18 mouse cellular contexts compared by ENCODE assay signal in genomic region chr16:44516498-44516897, GRCm38 (mm10). TPM values are rescaled to one million over a fixed set of nuclear protein-coding genes. Genes with fewer than 3 reads are reported as not detected.
A peak's percentile ranks its signal among the peaks of the same experiment; 100 is the strongest.
DNase-seq lines count a peak whose midpoint lies in the region; ATAC-seq and TF ChIP-seq lines count a peak whose summit lies in the region.
"Had no signal": no experiment of that assay in that cellular context is flagged by ENCODE, and none has a peak within 500 bp of the region (broad histone marks: within the 10 kb centered on the region; RNA-seq: fewer than 3 reads in every experiment).

No protein-coding gene starts in this region.

- no peak overlapping the region for H3K4me2 ChIP-seq in hindbrain, embryonic 15.5 days
- H3K4me2 ChIP-seq in forebrain, embryonic 15.5 days (replicated peaks), result no peak overlapping the region
- H3K4me2 ChIP-seq: heart, embryonic 12.5 days; limb, embryonic 12.5 days had no signal

- H3K27ac ChIP-seq in hindbrain, embryonic 15.5 days (replicated peaks), result 0 out of 2 replicates have a peak overlapping the region, but pooled peaks have one; percentile 30
- H3K27ac ChIP-seq in hindbrain, embryonic 10.5 days, result no peak overlapping the region
- H3K27ac ChIP-seq in forebrain, embryonic 15.5 days (replicated peaks), result 0 out of 2 replicates have a peak overlapping the region, but pooled peaks have one; percentile 75
- no peak overlapping the region for H3K27ac ChIP-seq in left cerebral cortex, adult 2 months
- H3K27ac ChIP-seq: limb, embryonic 12.5 days; liver, embryonic 14.5 days had no signal

- H3K27me3 ChIP-seq in hindbrain, embryonic 15.5 days, result no peaks in the 10 kb centered on the region
- no peaks in the 10 kb centered on the region for H3K27me3 ChIP-seq in hindbrain, embryonic 10.5 days (ENCODE audit: insufficient read depth, poor library complexity, severe bottlenecking)
- no peaks in the 10 kb centered on the region for H3K27me3 ChIP-seq in E14TG2a.4 (ENCODE audit: insufficient read depth, low read length)
- no peaks in the 10 kb centered on the region for H3K27me3 ChIP-seq in forebrain, embryonic 15.5 days
- H3K27me3 ChIP-seq: heart, embryonic 12.5 days; limb, embryonic 12.5 days had no signal

- no peaks in the 10 kb centered on the region; the same call in 1 of the 2 replicates for H3K4me1 ChIP-seq in hindbrain, embryonic 15.5 days (replicated peaks)
- peaks cover 4% of the 10 kb centered on the region; the same call in 1 of the 2 replicates for H3K4me1 ChIP-seq in hindbrain, embryonic 10.5 days (replicated peaks)
- H3K4me1 ChIP-seq in E14TG2a.4 (replicated peaks; ENCODE audit: low read depth, low read length), result peaks cover 45% of the 10 kb centered on the region
- peaks cover 19% of the 10 kb centered on the region for H3K4me1 ChIP-seq in forebrain, embryonic 15.5 days
- H3K4me1 ChIP-seq: heart, embryonic 12.5 days had no signal

- H3K4me3 ChIP-seq in hindbrain, embryonic 15.5 days, result no peak overlapping the region
- no peak overlapping the region for H3K4me3 ChIP-seq in hindbrain, embryonic 10.5 days
- peak overlapping the region; percentile 5; the same call in 1 of the 2 replicates for H3K4me3 ChIP-seq in E14TG2a.4 (replicated peaks; ENCODE audit: low read length)
- no peak overlapping the region for H3K4me3 ChIP-seq in forebrain, embryonic 15.5 days
- H3K4me3 ChIP-seq in left cerebral cortex, adult 2 months, result no peak overlapping the region
- H3K4me3 ChIP-seq: erythroblast, embryonic 14.5 days; heart, embryonic 12.5 days; limb, embryonic 12.5 days had no signal

- WGBS in hindbrain, embryonic 15.5 days, result 68% methylated on average over 6 of the region's 6 CpGs
- 78% methylated on average over 6 of the region's 6 CpGs for WGBS in hindbrain, embryonic 10.5 days
- 43% methylated on average over 6 of the region's 6 CpGs for WGBS in forebrain, embryonic 15.5 days

- no peak overlapping the region for H3K9ac ChIP-seq in hindbrain, embryonic 15.5 days
- H3K9ac ChIP-seq in forebrain, embryonic 15.5 days (replicated peaks), result no peak overlapping the region
- H3K9ac ChIP-seq: heart, embryonic 12.5 days; limb, embryonic 12.5 days; liver, embryonic 14.5 days had no signal

- ATAC-seq in hindbrain, embryonic 15.5 days (ENCODE audit: low FRiP score, low read depth), result peak; percentile 46; the same call in 1 of the 2 replicates
- ATAC-seq in forebrain, embryonic 15.5 days (replicated peaks), result peak; percentile 53
- ATAC-seq: intestine, embryonic 16.5 days had no signal

- intact Hi-C loops in left cerebral cortex, adult 2 months (cut with DNase I), result no loop called here

- no peak for DNase-seq in hindbrain, embryonic 10.5 days (ENCODE audit: low spot score)
- peak; percentile 44 for DNase-seq in ES-CJ7 (ENCODE audit: low read depth, low spot score)
- no peak for DNase-seq in thymus, adult 18-20 months
- no peak for DNase-seq in left cerebral cortex, adult 2 months (ENCODE audit: extremely low spot score in 1 of 2, low spot score in 2 of 2)
- DNase-seq: adrenal gland, postnatal 14 days; cerebellum, postnatal 14 days; lung, postnatal 10 days; right cerebral cortex, postnatal 4 days; thymus, postnatal 4 days had no signal

- H3K36me3 ChIP-seq in hindbrain, embryonic 15.5 days, result no peaks in the 10 kb centered on the region
- H3K36me3 ChIP-seq in hindbrain, embryonic 10.5 days, result peaks cover 100% of the 10 kb centered on the region
- no peaks in the 10 kb centered on the region for H3K36me3 ChIP-seq in E14TG2a.4 (ENCODE audit: insufficient read depth, low read length)
- peaks cover 23% of the 10 kb centered on the region for H3K36me3 ChIP-seq in forebrain, embryonic 15.5 days

- no peak for TF ChIP-seq CTCF in E14TG2a.4 (conservative IDR thresholded peaks at IDR 0.05; ENCODE audit: low read length)
- no peak for TF ChIP-seq CTCF in left cerebral cortex, adult 2 months (IDR thresholded peaks at IDR 0.05)

- H3K9me3 ChIP-seq in hindbrain, embryonic 15.5 days, result no peaks in the 10 kb centered on the region
- no peaks in the 10 kb centered on the region for H3K9me3 ChIP-seq in hindbrain, embryonic 10.5 days
- peaks cover 6% of the 10 kb centered on the region; the same call in 1 of the 2 replicates for H3K9me3 ChIP-seq in E14TG2a.4 (ENCODE audit: low read length)
- no peaks in the 10 kb centered on the region for H3K9me3 ChIP-seq in forebrain, embryonic 15.5 days

RNA-seq across cellular contexts. Expression of gene Boc, which starts 42.2 kb away (rescaled TPM):
- 15.8 and 19.4 TPM in 2 replicates for polyA plus RNA-seq in hindbrain, embryonic 15.5 days (2015; fragmentation: Nextera tagmentation; extraction: Ambion mirVana)
- polyA plus RNA-seq in hindbrain, embryonic 10.5 days (2016; fragmentation: Nextera tagmentation; extraction: Ambion mirVana), result 36.0 and 43.9 TPM in 2 replicates
- polyA plus RNA-seq in forebrain, embryonic 15.5 days (2015; fragmentation: Nextera tagmentation; extraction: Ambion mirVana), result 15.3 and 16.9 TPM in 2 replicates
- 10 to 100 TPM; 18.7 to 20.0 TPM for total RNA-seq in left cerebral cortex, adult 2 months (2021)
- total RNA-seq: neutrophil, adult 5-6 weeks had no signal
- polyA plus RNA-seq: erythroblast, embryonic 14.5 days had no signal

Comparison
In these comparisons a context has a peak if more than half of its experiments do, and no peak if none do; other contexts are left out.
1. H3K27ac ChIP-seq: peak in hindbrain, embryonic 15.5 days (single experiment) and forebrain, embryonic 15.5 days (single experiment); none in hindbrain, embryonic 10.5 days (single experiment) and left cerebral cortex, adult 2 months (single experiment).